Mouse (Mus musculus): ENCODE results near the gene Fam240b. TPM values are rescaled to one million over a fixed set of nuclear protein-coding genes. Genes with fewer than 3 reads are reported as not detected.

Gene Fam240b
- polyA plus RNA-seq, 1 experiment, result not detected

DNA sequence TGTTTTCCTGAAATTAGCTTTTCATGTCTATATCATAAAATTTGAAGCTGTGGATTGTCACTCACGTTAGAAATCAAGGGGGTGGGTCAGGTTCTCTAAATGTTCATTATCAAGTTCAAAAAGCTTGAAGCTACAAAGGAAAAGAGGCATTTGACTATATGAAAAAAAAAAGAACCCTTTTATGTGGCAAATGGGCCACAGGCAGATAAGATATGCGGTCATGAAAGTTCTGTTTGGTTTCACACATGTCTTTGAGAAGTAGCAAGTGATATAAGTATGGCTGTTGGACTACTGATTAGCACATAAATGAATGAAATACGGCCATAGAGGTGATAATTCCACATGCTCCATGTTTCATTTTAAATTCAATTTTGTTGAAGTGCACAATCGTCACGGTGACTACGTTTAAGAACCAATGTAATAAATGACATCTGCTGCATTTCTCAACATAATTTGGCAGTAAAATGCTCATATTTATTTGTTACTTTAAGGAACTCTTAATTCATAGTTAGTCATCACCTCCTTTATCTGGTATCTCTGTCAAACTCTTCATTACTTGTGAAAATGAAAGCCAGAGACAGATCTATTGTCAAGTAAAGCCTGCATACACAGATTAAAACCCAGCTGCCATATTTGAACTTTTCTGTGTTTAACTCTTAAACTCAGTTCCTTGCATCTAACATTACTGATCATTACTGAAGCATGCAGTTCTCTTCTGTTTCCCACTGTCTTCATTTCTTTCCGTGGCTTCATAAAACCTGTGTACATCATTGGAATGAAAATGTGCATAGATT is 47.4 kb downstream of the Fam240b start:
- no peak for DNase-seq
- H3K27me3 ChIP-seq (replicated peaks; ENCODE audit: control insufficient read depth, insufficient read depth, low read length), result no peaks in the 10 kb centered on the region
- no peak overlapping the region for H3K27ac ChIP-seq (ENCODE audit: insufficient read depth, low read depth, low read length)
- no peaks in the 10 kb centered on the region for H3K4me1 ChIP-seq (ENCODE audit: control insufficient read depth, insufficient read depth, low read length)
- no peaks in the 10 kb centered on the region for H3K36me3 ChIP-seq (ENCODE audit: control insufficient read depth, insufficient read depth, low read length)
- WGBS, result 69% methylated on average over 7 of the region's 7 CpGs
- no peak overlapping the region for H3K4me3 ChIP-seq (ENCODE audit: insufficient read depth, low read depth, low read length)
- TF ChIP-seq CTCF (conservative IDR thresholded peaks at IDR 0.05; ENCODE audit: insufficient read depth, insufficient read length, low read depth, low read length) (no peak), POLR2A (IDR thresholded peaks at IDR 0.05; ENCODE audit: low read depth, low read length) (no peak)

DNA sequence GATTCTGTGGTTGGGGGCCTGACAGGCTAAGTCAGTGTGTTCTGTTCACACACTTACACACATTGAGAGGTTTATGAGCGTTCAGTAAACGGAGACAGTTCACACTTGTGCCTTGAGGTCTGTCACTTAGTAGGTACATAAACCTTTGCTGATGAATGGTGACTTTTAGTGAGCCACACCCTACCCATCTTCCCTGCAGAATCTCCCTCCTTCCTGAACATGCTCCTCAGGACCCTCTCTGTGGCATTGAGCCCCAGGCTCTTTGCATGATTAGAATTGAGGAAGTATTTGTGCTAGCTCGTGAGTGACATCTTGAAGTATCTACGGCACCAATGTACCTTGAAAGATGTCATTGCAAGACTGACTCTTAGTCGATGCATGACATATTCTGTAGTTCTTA is 48.9 kb downstream of the Fam240b start:
- 80% methylated on average over 5 of the region's 5 CpGs for WGBS
- H3K36me3 ChIP-seq (ENCODE audit: control insufficient read depth, insufficient read depth, low read length), result no peaks in the 10 kb centered on the region
- H3K4me3 ChIP-seq (ENCODE audit: insufficient read depth, low read depth, low read length), result no peak overlapping the region
- H3K27me3 ChIP-seq (replicated peaks; ENCODE audit: control insufficient read depth, insufficient read depth, low read length), result no peaks in the 10 kb centered on the region
- H3K4me1 ChIP-seq (ENCODE audit: control insufficient read depth, insufficient read depth, low read length), result no peaks in the 10 kb centered on the region
- TF ChIP-seq POLR2A (IDR thresholded peaks at IDR 0.05; ENCODE audit: low read depth, low read length), result no peak
- no peak for TF ChIP-seq CTCF (conservative IDR thresholded peaks at IDR 0.05; ENCODE audit: insufficient read depth, insufficient read length, low read depth, low read length)
- H3K27ac ChIP-seq (ENCODE audit: insufficient read depth, low read depth, low read length), result no peak overlapping the region
- DNase-seq, result no peak

DNA sequence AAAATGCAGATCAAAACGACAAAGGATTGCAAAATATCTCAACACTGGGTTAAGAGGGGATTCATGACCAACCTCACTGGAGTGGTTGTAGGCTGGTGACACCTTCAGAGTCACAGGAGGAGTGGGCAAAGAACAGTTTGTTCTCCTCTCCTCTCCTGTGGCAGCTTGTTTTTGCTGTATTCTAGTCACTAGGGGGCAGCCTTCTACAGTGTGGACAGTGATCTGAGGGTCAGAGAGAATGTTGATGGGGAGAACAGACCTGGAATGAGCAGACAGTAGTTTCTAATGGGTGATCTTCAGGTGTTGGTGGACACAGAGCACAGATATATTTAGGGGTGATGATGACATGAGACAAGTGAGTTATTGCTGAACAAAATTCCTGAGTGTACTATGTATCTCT is 49.6 kb downstream of the Fam240b start:
- no peak overlapping the region for H3K27ac ChIP-seq (ENCODE audit: insufficient read depth, low read depth, low read length)
- WGBS, result 3% methylated on average over 1 of the region's 1 CpGs
- no peaks in the 10 kb centered on the region for H3K27me3 ChIP-seq (replicated peaks; ENCODE audit: control insufficient read depth, insufficient read depth, low read length)
- peak; percentile 67 for TF ChIP-seq CTCF (conservative IDR thresholded peaks at IDR 0.05; ENCODE audit: insufficient read depth, insufficient read length, low read depth, low read length)
- no peak for TF ChIP-seq POLR2A (IDR thresholded peaks at IDR 0.05; ENCODE audit: low read depth, low read length)
- no peaks in the 10 kb centered on the region for H3K4me1 ChIP-seq (ENCODE audit: control insufficient read depth, insufficient read depth, low read length)
- H3K4me3 ChIP-seq (ENCODE audit: insufficient read depth, low read depth, low read length), result no peak overlapping the region
- DNase-seq, result peak; percentile 48
- no peaks in the 10 kb centered on the region for H3K36me3 ChIP-seq (ENCODE audit: control insufficient read depth, insufficient read depth, low read length)

DNA sequence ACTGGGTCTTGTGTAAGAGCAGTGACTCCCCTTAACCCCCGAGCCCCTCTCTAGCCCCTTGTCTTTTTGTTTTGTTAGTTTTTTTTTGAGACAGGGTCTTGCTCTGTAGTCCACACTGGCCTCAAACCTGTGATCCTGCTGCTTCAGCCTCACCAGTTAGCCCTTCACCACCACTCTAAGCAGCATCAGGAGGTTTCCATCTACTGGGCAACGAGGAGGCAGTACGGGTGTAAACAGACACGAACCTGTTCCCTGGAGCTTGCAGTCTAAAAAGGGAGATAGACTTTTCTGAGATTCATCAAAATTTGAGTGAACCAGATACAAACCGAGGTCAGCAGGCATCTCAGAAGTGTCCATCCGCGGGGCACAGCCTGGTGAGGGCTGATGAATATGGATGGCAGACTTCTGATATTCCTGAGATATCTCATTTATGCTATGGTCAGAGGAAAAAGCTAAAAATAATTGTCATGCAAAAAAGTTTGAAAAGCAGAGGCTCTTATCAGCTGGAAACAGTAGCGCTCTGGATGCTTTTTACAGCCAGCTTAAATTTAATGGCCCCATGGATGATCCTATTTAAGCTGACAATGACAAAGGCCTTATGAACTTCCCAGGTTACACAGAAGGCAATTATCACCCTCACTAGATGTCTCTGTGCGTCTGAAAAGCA is 52.2 kb downstream of the Fam240b start:
- 72% methylated on average over 9 of the region's 9 CpGs for WGBS
- no peak for DNase-seq
- Histone ChIP-seq H3K4me1 (ENCODE audit: control insufficient read depth, insufficient read depth, low read length) (no peaks in the 10 kb centered on the region), H3K27me3 (replicated peaks; ENCODE audit: control insufficient read depth, insufficient read depth, low read length) (no peaks in the 10 kb centered on the region), H3K27ac (ENCODE audit: insufficient read depth, low read depth, low read length) (no peak overlapping the region), H3K36me3 (ENCODE audit: control insufficient read depth, insufficient read depth, low read length) (no peaks in the 10 kb centered on the region), H3K4me3 (ENCODE audit: insufficient read depth, low read depth, low read length) (no peak overlapping the region)
- TF ChIP-seq POLR2A (IDR thresholded peaks at IDR 0.05; ENCODE audit: low read depth, low read length) (no peak), CTCF (conservative IDR thresholded peaks at IDR 0.05; ENCODE audit: insufficient read depth, insufficient read length, low read depth, low read length) (no peak)

DNA sequence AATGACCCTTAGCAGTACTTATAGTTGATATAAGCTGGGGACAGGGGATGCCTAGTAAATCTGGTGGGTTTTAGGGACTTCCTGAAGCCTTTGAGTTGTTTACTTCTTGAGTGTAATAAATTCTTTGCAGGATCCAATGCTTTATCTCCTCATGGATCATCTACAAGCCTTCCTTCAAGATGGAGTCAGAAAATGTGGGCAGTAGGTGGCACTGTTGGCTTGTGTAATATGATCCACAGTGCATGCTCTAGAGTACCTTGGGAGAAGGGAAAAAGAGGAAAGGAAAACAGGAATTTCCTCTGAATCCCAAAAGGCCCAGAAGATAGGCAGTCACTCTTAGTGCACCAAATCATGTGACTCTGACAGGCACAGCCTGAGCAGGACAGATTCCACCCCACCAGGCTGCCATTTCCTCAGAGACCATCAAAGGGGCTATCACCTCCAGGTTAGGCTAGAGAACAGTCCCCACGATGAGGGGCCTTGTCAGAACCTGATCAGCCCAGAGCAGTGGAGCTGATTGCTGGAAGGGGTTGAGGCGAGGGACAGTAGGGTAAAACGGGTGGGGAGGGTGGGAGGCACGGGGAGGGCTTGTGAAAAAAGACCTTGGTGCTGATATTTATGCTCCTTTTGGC is 54.2 kb downstream of the Fam240b start:
- TF ChIP-seq CTCF (conservative IDR thresholded peaks at IDR 0.05; ENCODE audit: insufficient read depth, insufficient read length, low read depth, low read length) (no peak), POLR2A (IDR thresholded peaks at IDR 0.05; ENCODE audit: low read depth, low read length) (no peak)
- H3K27ac ChIP-seq (ENCODE audit: insufficient read depth, low read depth, low read length), result no peak overlapping the region
- no peak overlapping the region for H3K4me3 ChIP-seq (ENCODE audit: insufficient read depth, low read depth, low read length)
- H3K36me3 ChIP-seq (ENCODE audit: control insufficient read depth, insufficient read depth, low read length), result no peaks in the 10 kb centered on the region
- no peaks in the 10 kb centered on the region for H3K4me1 ChIP-seq (ENCODE audit: control insufficient read depth, insufficient read depth, low read length)
- no peaks in the 10 kb centered on the region for H3K27me3 ChIP-seq (replicated peaks; ENCODE audit: control insufficient read depth, insufficient read depth, low read length)
- 49% methylated on average over 4 of the region's 4 CpGs for WGBS
- DNase-seq, result peak; percentile 66

DNA sequence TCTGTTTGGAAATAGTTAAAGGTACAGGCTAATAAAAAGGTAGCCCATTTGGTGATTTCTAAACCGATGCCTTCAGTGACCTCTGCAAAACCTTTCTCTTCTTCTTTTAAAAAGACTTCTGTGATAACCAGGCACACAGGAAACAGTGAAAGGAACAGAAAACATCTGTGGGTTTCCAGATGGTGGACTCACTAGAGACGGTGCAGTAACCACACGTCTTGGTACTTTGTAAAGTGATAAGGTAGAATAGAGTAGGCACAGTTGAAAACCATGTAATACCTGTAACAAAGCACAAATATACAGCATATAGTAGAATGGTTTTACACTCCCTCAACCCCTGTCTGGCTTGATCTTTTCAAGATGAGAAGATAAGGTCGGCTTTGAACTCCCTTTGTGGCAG is 57.0 kb downstream of the Fam240b start:
- TF ChIP-seq POLR2A (IDR thresholded peaks at IDR 0.05; ENCODE audit: low read depth, low read length), result no peak
- Histone ChIP-seq H3K4me1 (ENCODE audit: control insufficient read depth, insufficient read depth, low read length) (no peaks in the 10 kb centered on the region), H3K4me3 (ENCODE audit: insufficient read depth, low read depth, low read length) (no peak overlapping the region), H3K27ac (ENCODE audit: insufficient read depth, low read depth, low read length) (no peak overlapping the region), H3K27me3 (replicated peaks; ENCODE audit: control insufficient read depth, insufficient read depth, low read length) (no peaks in the 10 kb centered on the region), H3K36me3 (ENCODE audit: control insufficient read depth, insufficient read depth, low read length) (no peaks in the 10 kb centered on the region)
- WGBS, result 66% methylated on average over 4 of the region's 4 CpGs
- DNase-seq, result no peak

DNA sequence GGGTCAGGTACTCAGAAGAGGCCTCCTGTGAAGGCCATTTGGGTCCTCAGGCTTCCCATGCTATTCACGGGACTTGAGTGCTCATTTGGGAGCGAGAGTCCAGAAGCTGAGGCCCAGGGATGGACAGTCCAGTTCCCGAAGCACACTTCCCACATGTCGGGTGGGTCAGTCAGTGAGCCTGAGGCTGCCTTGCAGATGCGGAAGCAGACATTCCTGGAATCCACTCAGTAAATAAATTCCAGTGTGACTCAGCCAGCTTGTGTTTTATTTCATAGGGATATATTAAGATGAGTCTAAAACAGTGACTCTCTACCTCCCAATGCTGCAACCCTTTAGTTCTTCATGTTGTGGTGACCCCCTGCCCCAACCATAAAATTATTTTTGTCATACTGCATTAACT is 58.1 kb downstream of the Fam240b start:
- no peak for DNase-seq
- WGBS, result 61% methylated on average over 5 of the region's 5 CpGs
- no peak overlapping the region for H3K4me3 ChIP-seq (ENCODE audit: insufficient read depth, low read depth, low read length)
- H3K27me3 ChIP-seq (replicated peaks; ENCODE audit: control insufficient read depth, insufficient read depth, low read length), result no peaks in the 10 kb centered on the region
- TF ChIP-seq POLR2A (IDR thresholded peaks at IDR 0.05; ENCODE audit: low read depth, low read length), result no peak
- TF ChIP-seq CTCF (conservative IDR thresholded peaks at IDR 0.05; ENCODE audit: insufficient read depth, insufficient read length, low read depth, low read length), result no peak
- no peak overlapping the region for H3K27ac ChIP-seq (ENCODE audit: insufficient read depth, low read depth, low read length)
- no peaks in the 10 kb centered on the region for H3K36me3 ChIP-seq (ENCODE audit: control insufficient read depth, insufficient read depth, low read length)
- H3K4me1 ChIP-seq (ENCODE audit: control insufficient read depth, insufficient read depth, low read length), result no peaks in the 10 kb centered on the region
